Mouse (Mus musculus): ENCODE results near the gene Stam2. TPM values are rescaled to one million over a fixed set of nuclear protein-coding genes. Genes with fewer than 3 reads are reported as not detected.
A peak's percentile ranks its signal among the peaks of the same experiment; 100 is the strongest.

Stam2 gene
- polyA plus RNA-seq, 1 experiment from 2014 or later, result 34.0 TPM

DNA sequence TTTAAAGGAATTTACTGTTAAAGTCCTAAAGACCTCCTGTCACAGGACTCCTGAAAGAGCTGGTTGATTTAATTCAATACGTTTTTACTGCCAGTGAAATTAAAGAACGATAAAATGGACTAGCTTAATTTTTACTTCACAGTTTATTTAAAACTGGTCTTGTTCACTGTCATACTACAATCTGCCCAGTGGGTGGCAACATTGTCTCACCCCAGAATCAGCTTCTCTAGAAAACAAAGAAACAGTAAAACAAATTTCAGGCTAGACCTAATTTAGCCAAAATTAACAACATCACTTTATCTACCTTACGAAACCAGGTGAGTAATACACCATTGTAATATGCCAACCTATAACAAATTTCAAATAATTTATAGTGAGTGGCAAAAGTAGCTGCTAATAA is 14.6 kb upstream of the Stam2 start:
- peaks cover 3% of the 10 kb centered on the region; the same call in 1 of the 2 replicates for H3K9me3 ChIP-seq
- no peak overlapping the region for H3K4me3 ChIP-seq
- WGBS, result 35% methylated on average over 3 of the region's 3 CpGs
- peaks cover 20% of the 10 kb centered on the region for H3K4me1 ChIP-seq
- no peaks in the 10 kb centered on the region for H3K27me3 ChIP-seq (ENCODE audit: poor library complexity, severe bottlenecking)
- H3K27ac ChIP-seq, result no peak overlapping the region
- no peaks in the 10 kb centered on the region for H3K36me3 ChIP-seq (replicated peaks)
- no peak for DNase-seq (ENCODE audit: extremely low spot score, low spot score)

GRCm38 (mm10) chr2:52753573-52754317 is 11.7 kb upstream of the Stam2 start:
- Histone ChIP-seq H3K27ac (peak overlapping the region; percentile 25; the same call in 1 of the 2 replicates), H3K36me3 (replicated peaks) (no peaks in the 10 kb centered on the region), H3K4me1 (peaks cover 20% of the 10 kb centered on the region), H3K27me3 (ENCODE audit: poor library complexity, severe bottlenecking) (no peaks in the 10 kb centered on the region), H3K4me3 (no peak overlapping the region), H3K9me3 (no peaks in the 10 kb centered on the region)
- no peak for DNase-seq (ENCODE audit: extremely low spot score, low spot score)
- WGBS, result 83% methylated on average over 3 of the region's 3 CpGs

- no peak overlapping the region for H3K4me3 ChIP-seq
- peaks cover 2% of the 10 kb centered on the region for H3K36me3 ChIP-seq (replicated peaks)
- no peak for DNase-seq (ENCODE audit: extremely low spot score, low spot score)
- H3K27me3 ChIP-seq (ENCODE audit: poor library complexity, severe bottlenecking), result no peaks in the 10 kb centered on the region
- H3K9me3 ChIP-seq, result peaks cover 8% of the 10 kb centered on the region; the same call in 1 of the 2 replicates
- no peak overlapping the region for H3K27ac ChIP-seq
- peaks cover 19% of the 10 kb centered on the region for H3K4me1 ChIP-seq
Measured at GRCm38 (mm10) chr2:52744099-52744498, 2.0 kb upstream of the Stam2 start.

DNA sequence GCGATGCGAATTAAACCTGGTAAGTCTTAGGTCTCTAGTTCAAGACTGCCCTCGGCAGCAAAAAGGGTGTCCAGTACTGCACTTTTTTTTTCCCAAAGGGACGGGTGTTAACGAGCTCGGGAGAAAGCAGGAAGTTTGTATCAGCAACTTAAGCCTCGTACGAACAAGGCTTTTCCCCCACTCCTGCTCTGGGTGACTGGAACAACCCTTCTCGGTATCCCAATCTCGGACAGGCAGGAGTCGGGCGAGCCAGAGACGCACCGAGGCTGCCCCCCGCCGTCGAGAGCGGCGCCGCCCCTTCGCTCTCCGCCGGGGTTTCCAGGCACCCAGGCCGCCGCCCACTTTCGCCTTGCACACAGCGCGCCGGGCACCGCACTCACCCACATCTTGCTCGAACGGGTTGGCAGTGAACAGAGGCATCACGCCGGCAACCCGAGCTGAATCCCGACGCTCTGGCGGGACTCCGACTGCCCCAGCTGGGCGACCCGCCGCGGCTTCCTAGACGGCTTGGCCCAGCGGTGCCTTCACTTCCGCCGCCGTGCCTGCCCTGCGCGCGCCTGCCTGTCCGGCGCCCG is 313 bp downstream of the Stam2 start:
- DNase-seq (ENCODE audit: extremely low spot score, low spot score), result no peak
- H3K4me3 ChIP-seq, result peak overlapping the region; percentile 86
- H3K9me3 ChIP-seq, result no peaks in the 10 kb centered on the region; the same call in 1 of the 2 replicates
- H3K36me3 ChIP-seq (replicated peaks), result peaks cover 11% of the 10 kb centered on the region
- H3K4me1 ChIP-seq, result peaks cover 19% of the 10 kb centered on the region
- peak overlapping the region; percentile 100 for H3K27ac ChIP-seq
- no peaks in the 10 kb centered on the region for H3K27me3 ChIP-seq (ENCODE audit: poor library complexity, severe bottlenecking)
- WGBS, result under 1% methylated on average over 54 of the region's 54 CpGs

- Histone ChIP-seq H3K27me3 (ENCODE audit: poor library complexity, severe bottlenecking) (no peaks in the 10 kb centered on the region), H3K36me3 (replicated peaks) (peaks cover 11% of the 10 kb centered on the region), H3K27ac (no peak overlapping the region), H3K4me3 (peak overlapping the region; percentile 86), H3K9me3 (no peaks in the 10 kb centered on the region; the same call in 1 of the 2 replicates), H3K4me1 (peaks cover 19% of the 10 kb centered on the region)
- WGBS, result 83% methylated on average over 4 of the region's 4 CpGs
- no peak for DNase-seq (ENCODE audit: extremely low spot score, low spot score)
Measured at GRCm38 (mm10) chr2:52740596-52740995, 1.5 kb downstream of the Stam2 start.

- H3K27ac ChIP-seq, result no peak overlapping the region
- no peak for DNase-seq (ENCODE audit: extremely low spot score, low spot score)
- H3K27me3 ChIP-seq (ENCODE audit: poor library complexity, severe bottlenecking), result no peaks in the 10 kb centered on the region
- H3K9me3 ChIP-seq, result no peaks in the 10 kb centered on the region
- no peaks in the 10 kb centered on the region; the same call in 1 of the 2 replicates for H3K4me1 ChIP-seq
- no peak overlapping the region for H3K4me3 ChIP-seq
- peaks cover 15% of the 10 kb centered on the region for H3K36me3 ChIP-seq (replicated peaks)
- WGBS, result 95% methylated on average over 7 of the region's 7 CpGs
Measured at GRCm38 (mm10) chr2:52734504-52734903, 7.6 kb downstream of the Stam2 start.

- H3K36me3 ChIP-seq (replicated peaks), result peaks cover 16% of the 10 kb centered on the region; the same call in 1 of the 2 replicates
- no peaks in the 10 kb centered on the region for H3K27me3 ChIP-seq (ENCODE audit: poor library complexity, severe bottlenecking)
- no peak overlapping the region for H3K27ac ChIP-seq
- no peaks in the 10 kb centered on the region for H3K9me3 ChIP-seq
- no peak overlapping the region for H3K4me3 ChIP-seq
- DNase-seq (ENCODE audit: extremely low spot score, low spot score), result no peak
- no peaks in the 10 kb centered on the region; the same call in 1 of the 2 replicates for H3K4me1 ChIP-seq
- 96% methylated on average over 7 of the region's 7 CpGs for WGBS
Measured at GRCm38 (mm10) chr2:52733659-52734058, 8.4 kb downstream of the Stam2 start.

DNA sequence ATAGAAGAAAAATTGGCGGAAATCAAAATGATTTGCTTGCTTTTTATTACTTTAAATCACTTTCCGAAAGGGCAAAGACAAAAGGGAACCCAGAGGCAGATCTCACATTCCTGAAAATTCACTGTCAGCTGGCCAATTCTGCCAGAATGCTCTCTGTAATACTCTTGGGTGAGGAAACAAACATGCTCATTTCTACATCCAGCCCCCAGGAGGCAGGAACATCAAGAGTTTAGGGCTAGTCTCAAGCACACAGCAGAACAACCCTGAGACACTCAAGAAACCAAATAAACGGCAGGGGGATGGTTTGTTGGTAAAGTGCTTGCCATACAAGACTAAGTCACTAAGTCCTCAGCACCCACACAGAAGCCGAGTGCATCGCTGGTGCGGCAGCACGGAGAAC is 9.5 kb downstream of the Stam2 start:
- Histone ChIP-seq H3K36me3 (replicated peaks) (peaks cover 11% of the 10 kb centered on the region; the same call in 1 of the 2 replicates), H3K4me3 (no peak overlapping the region), H3K27ac (no peak overlapping the region), H3K27me3 (ENCODE audit: poor library complexity, severe bottlenecking) (no peaks in the 10 kb centered on the region), H3K9me3 (no peaks in the 10 kb centered on the region), H3K4me1 (no peaks in the 10 kb centered on the region; the same call in 1 of the 2 replicates)
- no peak for DNase-seq (ENCODE audit: extremely low spot score, low spot score)
- WGBS, result 95% methylated on average over 7 of the region's 7 CpGs

GRCm38 (mm10) chr2:52732001-52732400 is 10.1 kb downstream of the Stam2 start:
- WGBS, result 90% methylated on average over 5 of the region's 5 CpGs
- H3K27ac ChIP-seq, result no peak overlapping the region
- no peaks in the 10 kb centered on the region; the same call in 1 of the 2 replicates for H3K4me1 ChIP-seq
- H3K36me3 ChIP-seq (replicated peaks), result peaks cover 11% of the 10 kb centered on the region; the same call in 1 of the 2 replicates
- no peak overlapping the region for H3K4me3 ChIP-seq
- H3K9me3 ChIP-seq, result no peaks in the 10 kb centered on the region
- DNase-seq (ENCODE audit: extremely low spot score, low spot score), result no peak
- no peaks in the 10 kb centered on the region for H3K27me3 ChIP-seq (ENCODE audit: poor library complexity, severe bottlenecking)

DNA sequence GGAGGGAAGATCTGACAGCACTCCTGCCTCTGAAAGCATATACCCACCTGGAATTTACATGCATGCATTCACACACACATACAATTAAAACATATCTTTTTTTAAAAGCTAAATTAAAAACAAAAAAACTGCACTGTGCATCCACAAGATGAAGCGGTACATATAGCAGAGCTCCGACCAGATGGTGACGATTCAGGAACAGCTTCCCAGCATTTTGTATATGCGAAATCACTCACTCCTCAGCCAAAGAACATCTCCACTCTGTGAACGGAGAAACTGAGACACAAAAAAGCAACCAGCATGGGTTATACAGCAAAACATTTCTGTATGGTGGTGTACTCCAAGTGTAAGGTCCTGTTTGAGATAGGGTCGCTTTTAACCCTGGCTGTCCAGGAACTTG is 11.2 kb downstream of the Stam2 start:
- Histone ChIP-seq H3K27ac (no peak overlapping the region), H3K36me3 (replicated peaks) (peaks cover 11% of the 10 kb centered on the region; the same call in 1 of the 2 replicates)
- 95% methylated on average over 6 of the region's 6 CpGs for WGBS

DNA sequence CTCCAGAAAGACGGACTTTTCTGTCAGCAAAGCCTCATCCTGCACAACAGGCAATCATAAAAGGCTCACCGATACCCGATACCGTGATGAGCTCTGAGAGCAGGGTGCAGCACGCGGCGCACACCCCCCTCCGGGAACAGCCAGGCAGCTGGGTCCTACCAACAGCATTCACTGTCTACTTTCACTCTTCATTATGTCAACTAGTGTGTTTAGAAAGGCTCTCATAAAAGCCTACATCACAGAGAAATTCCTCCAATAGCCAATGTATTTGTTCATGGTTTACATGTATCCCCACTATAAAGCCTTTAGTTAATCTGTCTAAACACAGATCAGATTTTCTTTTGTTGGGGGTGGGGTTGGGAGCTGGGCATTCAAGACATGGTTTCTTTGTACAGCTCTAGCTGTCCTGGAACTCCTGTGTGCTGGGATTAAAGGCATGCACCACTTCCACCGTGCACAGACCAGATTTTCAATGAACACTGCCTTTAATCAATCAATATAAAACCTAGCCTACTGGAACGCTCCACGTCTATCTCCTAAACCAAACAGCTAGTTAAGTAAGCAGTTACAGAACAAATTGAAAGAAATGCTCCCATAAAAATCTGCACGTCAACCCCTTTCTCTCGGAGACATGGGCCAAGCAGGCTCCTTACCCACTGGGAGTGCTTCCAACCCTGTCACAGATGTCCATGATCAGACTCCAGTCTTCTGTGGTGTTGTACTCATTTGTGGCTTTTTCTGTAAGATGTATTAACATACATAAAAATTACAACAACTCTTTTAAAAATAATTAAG is 21.7 kb downstream of the Stam2 start:
- Histone ChIP-seq H3K4me1 (peaks cover 14% of the 10 kb centered on the region), H3K36me3 (replicated peaks) (no peaks in the 10 kb centered on the region; the same call in 1 of the 2 replicates), H3K27me3 (ENCODE audit: poor library complexity, severe bottlenecking) (no peaks in the 10 kb centered on the region), H3K27ac (peak overlapping the region; percentile 61), H3K4me3 (peak overlapping the region; percentile 15; the same call in 1 of the 2 replicates), H3K9me3 (no peaks in the 10 kb centered on the region)
- 48% methylated on average over 13 of the region's 13 CpGs for WGBS
- DNase-seq (ENCODE audit: extremely low spot score, low spot score), result peak; percentile 23

More for the DNA sequence above, 11.2 kb downstream of the Stam2 start:
- H3K27me3 ChIP-seq (ENCODE audit: poor library complexity, severe bottlenecking), result no peaks in the 10 kb centered on the region
- no peaks in the 10 kb centered on the region for H3K9me3 ChIP-seq
- no peaks in the 10 kb centered on the region; the same call in 1 of the 2 replicates for H3K4me1 ChIP-seq
- DNase-seq (ENCODE audit: extremely low spot score, low spot score), result no peak
- no peak overlapping the region for H3K4me3 ChIP-seq

- H3K27me3 ChIP-seq (ENCODE audit: poor library complexity, severe bottlenecking), result no peaks in the 10 kb centered on the region
- WGBS, result 93% methylated on average over 5 of the region's 5 CpGs
- H3K27ac ChIP-seq, result no peak overlapping the region
- peaks cover 14% of the 10 kb centered on the region for H3K4me1 ChIP-seq
- no peak overlapping the region for H3K4me3 ChIP-seq
- H3K9me3 ChIP-seq, result no peaks in the 10 kb centered on the region
- peaks cover 28% of the 10 kb centered on the region for H3K36me3 ChIP-seq (replicated peaks)
- no peak for DNase-seq (ENCODE audit: extremely low spot score, low spot score)
Measured at GRCm38 (mm10) chr2:52717076-52717475, 25.0 kb downstream of the Stam2 start.
